Mouse (Mus musculus) liver, adult 2 months (tissue): Measurements from ENCODE around the gene Fhad1.

Experiments used
- CTCF ChIP-seq: fragments of 200-500 bp; IDR thresholded peaks from 2 replicates; pipeline ENCODE4 v1.5.1; 2011; ENCODE audit warnings: low read depth, low read length, control low read depth
- POLR2A ChIP-seq: fragments of 200-500 bp; IDR thresholded peaks from 2 replicates; pipeline ENCODE4 v1.6.1; 2011; ENCODE audit warnings: low read length, control low read depth; ENCODE audit not compliant: insufficient read depth; ENCODE audit errors: extremely low read depth

DNA sequence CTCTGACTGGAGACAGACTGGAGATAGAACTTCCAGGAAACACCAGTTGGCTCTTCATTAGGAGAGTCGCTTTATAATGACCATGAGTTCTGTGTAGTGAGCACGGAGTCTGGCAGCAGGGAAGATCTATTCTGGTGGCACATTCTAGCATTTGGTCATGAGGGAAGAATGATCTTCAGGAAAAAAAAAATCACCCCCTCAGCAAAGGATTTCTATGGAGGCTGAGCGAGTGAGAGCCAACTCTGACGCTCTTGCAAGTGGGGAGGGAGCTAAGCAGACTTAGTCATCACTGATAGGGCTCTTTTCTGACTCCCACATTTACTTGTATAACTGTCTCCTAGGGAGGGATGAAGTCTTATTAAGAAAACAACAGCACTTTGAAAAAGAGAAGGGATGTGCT lies 135.8 kb downstream of the Fhad1 start:
- no peak for TF ChIP-seq CTCF
- TF ChIP-seq POLR2A = no peak
